Mouse (Mus musculus) testis, adult 2 months (tissue): ENCODE measurements around the gene Daw1.

Source experiments
- CTCF ChIP-seq: fragments of 200-500 bp; IDR thresholded peaks from 2 replicates; pipeline ENCODE4 v1.5.1; 2012; ENCODE audit warnings: low read depth, mild to moderate bottlenecking, inconsistent platforms, low read length, moderate library complexity; ENCODE audit not compliant: control insufficient read depth, insufficient read depth, insufficient replicate concordance
- POLR2A ChIP-seq: fragments of 200-500 bp; IDR thresholded peaks from 2 replicates; pipeline ENCODE4 v1.6.1; 2012; ENCODE audit warnings: low read depth, mild to moderate bottlenecking, inconsistent platforms, low read length, moderate library complexity; ENCODE audit not compliant: control insufficient read depth

- TF ChIP-seq CTCF (no peak), POLR2A (no peak)
These were observed 43.0 kb upstream of the Daw1 start, which contains the start of gene Ccl20 for GRCm38 (mm10) chr1:83116447-83117137.
